Mouse (Mus musculus) kidney, adult 18-20 months (tissue): ENCODE data around the gene Cenpi.
"Not testable (repeated sequence)": the region's sequence is repeated elsewhere in the genome, so short reads cannot be mapped to it uniquely, and the experiment has no call there.

ENCODE experiments used
- DNase-seq: peaks from one replicate; pipeline ENCODE4 v3.0.0; 2021

Gene Cenpi

GRCm38 (mm10) chrX:134307534-134308274 lies at the start of gene Cenpi:
Gene Cenpi, plus strand, starts transcription at chrX:134308084.
- DNase-seq: peak; percentile 86

- no peak for DNase-seq
Observed at GRCm38 (mm10) chrX:134261191-134261590, 46.7 kb upstream of the Cenpi start.

GRCm38 (mm10) chrX:134262129-134262528 lies 45.8 kb upstream of the Cenpi start:
- DNase-seq: no peak

GRCm38 (mm10) chrX:134275715-134276114 lies 32.2 kb upstream of the Cenpi start:
- peak; percentile 49 for DNase-seq

- peak; percentile 76 for DNase-seq
Observed at GRCm38 (mm10) chrX:134276275-134277160, 31.4 kb upstream of the Cenpi start, which contains the start of gene Trmt2b. Gene Trmt2b, minus strand, starts transcription at chrX:134276984.

- DNase-seq: no peak
Observed at GRCm38 (mm10) chrX:134280531-134280930, 27.4 kb upstream of the Cenpi start.

- DNase-seq: no peak
Observed at GRCm38 (mm10) chrX:134285102-134285501, 22.8 kb upstream of the Cenpi start.

GRCm38 (mm10) chrX:134285791-134286190 lies 22.1 kb upstream of the Cenpi start:
- no peak for DNase-seq

GRCm38 (mm10) chrX:134287305-134287704 lies 20.6 kb upstream of the Cenpi start:
- DNase-seq: no peak

- peak; percentile 52 for DNase-seq
Observed at GRCm38 (mm10) chrX:134296301-134296700, 11.6 kb upstream of the Cenpi start.

GRCm38 (mm10) chrX:134296737-134297136 lies 11.1 kb upstream of the Cenpi start:
- DNase-seq: no peak

GRCm38 (mm10) chrX:134297195-134297594 lies 10.7 kb upstream of the Cenpi start:
- DNase-seq: no peak

GRCm38 (mm10) chrX:134300219-134300618 lies 7.7 kb upstream of the Cenpi start:
- no peak for DNase-seq

- no peak for DNase-seq
Observed at GRCm38 (mm10) chrX:134303287-134303686, 4.6 kb upstream of the Cenpi start.

- no peak for DNase-seq
Observed at GRCm38 (mm10) chrX:134308275-134308634, 371 bp downstream of the Cenpi start.

- not testable (repeated sequence) for DNase-seq
Observed at GRCm38 (mm10) chrX:134311193-134311592, 3.3 kb downstream of the Cenpi start.

GRCm38 (mm10) chrX:134319153-134319932 lies 11.5 kb downstream of the Cenpi start:
- peak; percentile 39 for DNase-seq

GRCm38 (mm10) chrX:134333280-134333679 lies 25.4 kb downstream of the Cenpi start:
- DNase-seq: peak; percentile 4

GRCm38 (mm10) chrX:134342735-134343134 lies 34.9 kb downstream of the Cenpi start:
- no peak for DNase-seq

GRCm38 (mm10) chrX:134350205-134350604 lies 42.3 kb downstream of the Cenpi start:
- no peak for DNase-seq

- no peak for DNase-seq
Observed at GRCm38 (mm10) chrX:134353848-134354247, 46.0 kb downstream of the Cenpi start.

GRCm38 (mm10) chrX:134359336-134359735 lies 51.5 kb downstream of the Cenpi start:
- no peak for DNase-seq

GRCm38 (mm10) chrX:134362156-134362555 lies 54.3 kb downstream of the Cenpi start:
- no peak for DNase-seq
